Mouse (Mus musculus) hindbrain, embryonic 16.5 days (tissue): ENCODE results near the gene BC028528. TPM values are rescaled to one million over a fixed set of nuclear protein-coding genes. Genes with fewer than 3 reads are reported as not detected.

Experiments used
- ATAC-seq: fragments of 200-750 bp; cut with Nextera tagmentation; 2 replicates; pipeline ENCODE4 v1.8.0; 2017; ENCODE audit warnings: moderate TSS enrichment, moderate library complexity
- H3K27ac ChIP-seq: fragments of 300-500 bp; sonication (generic); 2 replicates; pipeline ENCODE4 v1.5.1; 2014; ENCODE audit warnings: low read depth, mild to moderate bottlenecking, control low read depth, low read length, moderate library complexity
- H3K27me3 ChIP-seq: fragments of 300-500 bp; sonication (generic); replicated peaks from 2 replicates; pipeline ENCODE4 v1.6.1; 2014; ENCODE audit warnings: low read length; ENCODE audit not compliant: control insufficient read depth, insufficient read depth
- H3K36me3 ChIP-seq: fragments of 300-500 bp; sonication (generic); 2 replicates; pipeline ENCODE4 v1.6.1; 2014; ENCODE audit warnings: mild to moderate bottlenecking, low read length, moderate library complexity, mixed read lengths; ENCODE audit not compliant: control insufficient read depth, insufficient read depth
- H3K4me1 ChIP-seq: fragments of 300-500 bp; sonication (generic); 2 replicates; pipeline ENCODE4 v1.6.1; 2014; ENCODE audit warnings: low read depth, low read length; ENCODE audit not compliant: control insufficient read depth, insufficient read depth
- H3K4me2 ChIP-seq: fragments of 300-500 bp; sonication (generic); 2 replicates; pipeline ENCODE4 v1.6.1; 2014; ENCODE audit warnings: mild to moderate bottlenecking, low read length, control low read depth, moderate library complexity
- H3K4me3 ChIP-seq: fragments of 300-500 bp; sonication (generic); 2 replicates; pipeline ENCODE4 v1.5.1; 2014; ENCODE audit warnings: mild to moderate bottlenecking, low read length, control low read depth, moderate library complexity
- H3K9ac ChIP-seq: fragments of 300-500 bp; sonication (generic); 2 replicates; pipeline ENCODE4 v1.6.1; 2014; ENCODE audit warnings: low read depth, mild to moderate bottlenecking, control low read depth, low read length, moderate library complexity
- H3K9me3 ChIP-seq: fragments of 300-500 bp; sonication (generic); 2 replicates; pipeline ENCODE4 v1.6.1; 2014; ENCODE audit warnings: mild to moderate bottlenecking, low read length, moderate library complexity; ENCODE audit not compliant: control insufficient read depth
- WGBS: fragments of 180-500 bp; shearing (Covaris S2); extraction: QIAGEN DNeasy Blood & Tissue Kit; methylation state at CpG from one replicate; pipeline ENCODE4 v1.1.7; 2014; 5-methylcytosine and 5-hydroxymethylcytosine counted together
- polyA plus RNA-seq: library from polyadenylated mRNA; unstranded; fragments of >200 nt; fragmentation: Nextera tagmentation; extraction: Ambion mirVana; gene quantifications from 2 replicates; pipeline ENCODE4 v1.2.1, GENCODE M21; 2015

BC028528 gene
- polyA plus RNA-seq, 1 experiment from 2014 or later, result 17.2 TPM

GRCm38 (mm10) chr3:95856115-95856514 is 35.7 kb downstream of the BC028528 start:
- peak overlapping the region; percentile 71 for H3K4me2 ChIP-seq
- H3K4me3 ChIP-seq, result peak overlapping the region; percentile 90
- H3K9me3 ChIP-seq, result no peaks in the 10 kb centered on the region
- H3K27me3 ChIP-seq, result no peaks in the 10 kb centered on the region
- 23% methylated on average over 7 of the region's 7 CpGs for WGBS
- ATAC-seq, result peak; percentile 19
- peaks cover 8% of the 10 kb centered on the region for H3K4me1 ChIP-seq
- peaks cover 13% of the 10 kb centered on the region for H3K36me3 ChIP-seq
- peak overlapping the region; percentile 72 for H3K27ac ChIP-seq
- H3K9ac ChIP-seq, result peak overlapping the region; percentile 83

GRCm38 (mm10) chr3:95855502-95856089 is 36.2 kb downstream of the BC028528 start, which contains the start of gene Prpf3:
Gene Prpf3, minus strand, starts transcription at chr3:95855885.
- Histone ChIP-seq H3K4me2 (peak within 1 kb of the TSS; percentile 71), H3K27me3 (no peaks in the 10 kb centered on the region), H3K4me3 (peak within 1 kb of the TSS; percentile 90), H3K9ac (peak within 1 kb of the TSS; percentile 83), H3K27ac (peak within 1 kb of the TSS; percentile 80), H3K9me3 (no peaks in the 10 kb centered on the region), H3K36me3 (peaks cover 13% of the 10 kb centered on the region), H3K4me1 (peaks cover 8% of the 10 kb centered on the region)
- peak; percentile 99 for ATAC-seq
- WGBS, result 0% methylated on average over 56 of the region's 56 CpGs

GRCm38 (mm10) chr3:95851317-95851716 is 40.5 kb downstream of the BC028528 start:
- H3K36me3 ChIP-seq, result peaks cover 27% of the 10 kb centered on the region
- no peak overlapping the region for H3K4me3 ChIP-seq
- no peak for ATAC-seq
- H3K9ac ChIP-seq, result no peak overlapping the region
- H3K27me3 ChIP-seq, result no peaks in the 10 kb centered on the region
- no peak overlapping the region for H3K27ac ChIP-seq
- WGBS, result 96% methylated on average over 8 of the region's 8 CpGs
- H3K4me1 ChIP-seq, result peaks cover 8% of the 10 kb centered on the region
- no peaks in the 10 kb centered on the region for H3K9me3 ChIP-seq
- H3K4me2 ChIP-seq, result no peak overlapping the region

DNA sequence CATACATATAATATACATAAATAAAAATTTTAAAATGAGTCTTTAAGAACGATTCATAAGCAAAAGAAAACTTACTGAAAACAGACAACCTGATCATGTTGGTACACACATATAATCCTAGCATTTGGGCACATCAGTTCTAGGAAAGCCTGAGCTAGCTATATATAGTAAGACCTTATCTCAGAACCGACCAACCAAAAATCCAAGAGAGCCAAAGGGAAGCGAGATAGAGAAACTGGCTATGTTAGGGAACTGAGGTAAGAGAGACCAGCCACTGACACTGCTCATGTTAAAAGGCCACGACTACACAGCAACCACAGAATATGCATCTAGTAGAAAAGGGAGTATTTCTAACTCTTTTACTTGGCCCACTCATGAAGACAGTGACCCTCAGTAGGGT is 41.2 kb downstream of the BC028528 start:
- H3K4me3 ChIP-seq, result no peak overlapping the region
- no peaks in the 10 kb centered on the region for H3K27me3 ChIP-seq
- H3K9me3 ChIP-seq, result no peaks in the 10 kb centered on the region
- ATAC-seq, result no peak
- WGBS, result 91% methylated on average over 4 of the region's 4 CpGs
- H3K27ac ChIP-seq, result no peak overlapping the region
- peaks cover 6% of the 10 kb centered on the region for H3K4me1 ChIP-seq
- H3K4me2 ChIP-seq, result no peak overlapping the region
- no peak overlapping the region for H3K9ac ChIP-seq
- peaks cover 32% of the 10 kb centered on the region for H3K36me3 ChIP-seq

DNA sequence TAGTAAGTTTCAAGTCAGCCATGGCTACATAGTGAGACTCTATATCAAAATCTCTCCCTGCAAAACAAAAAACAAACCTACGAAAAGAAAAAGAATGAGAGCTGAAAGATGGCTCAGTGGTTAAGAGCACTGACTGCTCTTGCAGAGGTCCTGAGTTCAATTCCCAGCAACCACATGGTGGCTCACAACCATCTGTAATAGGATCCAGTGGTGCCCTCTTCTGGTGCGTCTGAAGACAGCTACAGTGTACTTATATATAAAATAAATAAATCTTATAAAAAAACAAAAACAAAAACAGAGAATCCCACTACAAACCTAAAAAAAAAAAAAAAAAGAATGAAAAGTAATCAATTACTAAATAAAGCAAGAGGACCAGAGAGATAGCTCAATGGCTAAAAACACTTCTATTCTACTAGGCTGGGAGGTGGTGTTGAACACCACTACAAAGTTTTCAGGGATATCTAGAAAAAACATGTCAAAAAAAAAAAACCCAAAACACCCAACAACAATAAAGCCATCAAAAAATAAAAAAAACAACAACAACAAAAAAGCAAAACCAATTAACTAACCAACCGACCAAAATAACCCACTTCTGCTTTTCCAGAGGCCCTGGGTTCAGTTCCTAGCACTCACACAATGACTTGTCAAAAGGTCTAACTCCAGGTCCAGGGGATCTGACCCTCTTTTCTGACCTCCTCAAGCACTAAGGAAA is 49.1 kb downstream of the BC028528 start:
- 88% methylated on average over 3 of the region's 3 CpGs for WGBS
- H3K4me1 ChIP-seq, result no peaks in the 10 kb centered on the region
- no peak overlapping the region for H3K9ac ChIP-seq
- H3K27me3 ChIP-seq, result no peaks in the 10 kb centered on the region
- H3K4me2 ChIP-seq, result no peak overlapping the region
- H3K36me3 ChIP-seq, result peaks cover 44% of the 10 kb centered on the region
- H3K4me3 ChIP-seq, result no peak overlapping the region
- no peaks in the 10 kb centered on the region for H3K9me3 ChIP-seq
- no peak overlapping the region for H3K27ac ChIP-seq
- ATAC-seq, result no peak

GRCm38 (mm10) chr3:95839250-95839649 is 52.6 kb downstream of the BC028528 start:
- Histone ChIP-seq H3K9ac (no peak overlapping the region), H3K4me2 (no peak overlapping the region), H3K4me1 (no peaks in the 10 kb centered on the region), H3K27me3 (no peaks in the 10 kb centered on the region), H3K9me3 (no peaks in the 10 kb centered on the region), H3K4me3 (no peak overlapping the region), H3K27ac (no peak overlapping the region), H3K36me3 (peaks cover 37% of the 10 kb centered on the region)
- 96% methylated on average over 2 of the region's 2 CpGs for WGBS
- no peak for ATAC-seq

Other genes with a start within 250 kb of the BC028528 start
- gene Mcl1, start 233.2 kb downstream of the BC028528 start, polyA plus RNA-seq, result 20.2 and 39.4 TPM in 2 replicates
- 1.4 and 2.4 TPM in 2 replicates for gene Adamtsl4, start 204.1 kb downstream of the BC028528 start, polyA plus RNA-seq
- 10.3 and 12.8 TPM in 2 replicates for gene Ecm1, start 152.4 kb downstream of the BC028528 start, polyA plus RNA-seq
- gene Tars2, start 131.8 kb downstream of the BC028528 start, polyA plus RNA-seq, result 50.1 and 50.8 TPM in 2 replicates
- 17.6 and 18.7 TPM in 2 replicates for gene Rprd2, start 73.1 kb downstream of the BC028528 start, polyA plus RNA-seq
- 30.8 and 35.6 TPM in 2 replicates for gene Prpf3, start 36.1 kb downstream of the BC028528 start, polyA plus RNA-seq
- gene Mrps21, start 20.5 kb downstream of the BC028528 start, polyA plus RNA-seq, result 251 and 276 TPM in 2 replicates
- 5.1 and 6.1 TPM in 2 replicates for gene Ciart, start 9.8 kb downstream of the BC028528 start, polyA plus RNA-seq
- 30.1 and 31.8 TPM in 2 replicates for gene Aph1a, start 2.0 kb upstream of the BC028528 start, polyA plus RNA-seq
- gene Car14, start 12.7 kb upstream of the BC028528 start, polyA plus RNA-seq, result 16.1 and 16.9 TPM in 2 replicates
- 110 and 118 TPM in 2 replicates for gene Anp32e, start 37.2 kb upstream of the BC028528 start, polyA plus RNA-seq
- 27.7 and 41.3 TPM in 2 replicates for gene Plekho1, start 104.0 kb upstream of the BC028528 start, polyA plus RNA-seq
- gene Vps45, start 166.5 kb upstream of the BC028528 start, polyA plus RNA-seq, result 58.7 and 60.8 TPM in 2 replicates
- gene Otud7b, start 212.5 kb upstream of the BC028528 start, polyA plus RNA-seq, result 6.5 and 8.7 TPM in 2 replicates